Mouse (Mus musculus) kidney, adult 8-10 months (tissue): ENCODE measurements at regions not wholly inside any gene's neighbourhood (a gene's known extent, or its start where the extent isn't known, plus 50 kb on each side); places are given as distances from the start of the nearest gene placed in this dataset.

Source experiments
- DNase-seq, 2 experiments: peaks; one replicate each; pipeline ENCODE4 v3.0.0; 2022

GRCm38 (mm10) chr1:89392711-89393110 lies 61.9 kb upstream of the Agap1 start:
- DNase-seq, result no peak

DNA sequence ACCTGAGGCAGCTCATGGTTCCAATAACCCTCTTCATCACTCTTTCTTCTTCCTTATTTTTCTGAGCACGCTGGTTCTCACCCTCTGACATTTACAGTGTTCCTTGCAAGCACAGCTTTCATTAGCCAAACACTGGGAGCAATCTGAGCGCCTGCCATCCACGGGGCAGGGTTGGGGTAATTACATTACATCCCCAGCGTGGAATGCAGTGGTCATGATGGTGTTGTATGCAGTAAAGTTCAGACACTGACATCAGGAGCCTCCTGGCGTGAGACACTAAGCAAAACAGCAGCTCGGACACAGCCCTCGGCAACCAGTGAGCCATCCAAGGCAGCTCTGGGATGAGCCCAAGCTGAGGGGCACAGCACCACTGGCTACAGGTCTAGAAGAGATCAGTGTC lies 60.1 kb upstream of the Agap1 start:
- no peak for DNase-seq

DNA sequence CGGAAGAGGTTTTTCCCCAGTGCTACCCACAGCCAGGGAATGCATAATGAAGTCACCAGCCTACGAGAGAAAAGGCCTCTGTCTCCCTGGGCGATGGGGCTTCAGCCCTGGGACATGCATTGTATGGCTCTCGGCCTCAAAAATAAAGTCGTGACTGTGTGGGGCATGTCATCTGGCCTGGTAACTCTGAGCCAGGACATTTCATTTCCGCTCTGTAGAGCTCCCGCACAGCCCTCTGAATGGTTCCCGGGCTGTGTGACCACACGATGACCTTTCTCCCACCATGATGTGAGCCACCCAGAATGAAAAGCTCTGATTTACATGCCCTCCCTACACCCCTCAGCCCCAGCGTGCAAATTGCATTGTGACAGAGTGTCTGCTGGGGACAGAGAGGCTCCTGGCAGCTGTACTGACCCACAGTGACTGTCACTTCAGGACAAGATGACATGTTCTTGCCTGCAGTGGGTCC lies 53.8 kb upstream of the Agap1 start:
- DNase-seq, result no peak

- DNase-seq, result no peak
Measured at GRCm38 (mm10) chr1:89402513-89403210, 51.9 kb upstream of the Agap1 start.

DNA sequence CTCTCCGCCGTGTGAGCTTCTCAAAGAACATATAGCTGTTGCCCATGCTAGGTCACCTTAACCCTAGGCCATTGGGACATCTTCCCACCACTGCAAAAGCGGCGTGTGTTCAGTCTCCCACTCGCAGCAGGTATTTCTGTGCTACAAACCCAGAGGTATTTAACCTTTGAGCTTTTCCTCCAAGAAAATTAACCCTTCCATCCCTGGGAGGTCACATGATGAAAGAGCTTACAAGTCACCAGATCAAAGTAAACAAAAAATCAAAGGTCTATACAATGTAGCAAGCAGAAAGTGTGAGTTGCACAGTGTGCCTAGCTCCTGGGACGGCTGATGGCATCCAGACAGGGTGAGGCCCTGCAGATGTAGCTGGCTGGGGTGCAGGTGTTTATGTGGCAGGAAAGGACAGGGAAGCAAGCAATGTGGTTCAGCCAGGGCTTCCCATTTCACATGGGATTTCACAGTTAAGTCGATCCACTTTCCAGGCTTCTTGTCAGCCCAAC lies 51.0 kb upstream of the Agap1 start:
- peak; percentile 10 to 47 for DNase-seq
